Mouse (Mus musculus) small intestine, adult 2 months (tissue): ENCODE measurements around the gene Xpo6.

Experiments
- CTCF ChIP-seq: fragments of 200-500 bp; IDR thresholded peaks from 2 replicates; pipeline ENCODE4 v1.5.1; 2012; ENCODE audit warnings: low read depth, mild to moderate bottlenecking, control low read depth, inconsistent platforms, low read length, moderate library complexity, mixed read lengths; ENCODE audit not compliant: insufficient replicate concordance, insufficient read length; ENCODE audit errors: extremely low read depth
- POLR2A ChIP-seq: fragments of 200-500 bp; IDR thresholded peaks from 2 replicates; pipeline ENCODE4 v1.6.1; 2012; ENCODE audit warnings: low read depth, mild to moderate bottlenecking, control low read depth, inconsistent platforms, low read length, moderate library complexity

- no peak for TF ChIP-seq POLR2A
- no peak for TF ChIP-seq CTCF
Observed at GRCm38 (mm10) chr7:126076935-126077334, 123.4 kb downstream of the Xpo6 start.
